Mouse (Mus musculus) E14TG2a.4 (cell line): ENCODE measurements around the gene Plcb3.

ENCODE experiments used
- CTCF ChIP-seq: conservative IDR thresholded peaks from 2 replicates; pipeline ENCODE4 v1.5.1; 2014; ENCODE audit warnings: low read length
- NANOG ChIP-seq: IDR thresholded peaks from 2 replicates; pipeline ENCODE4 v1.6.1; 2014; ENCODE audit warnings: borderline replicate concordance, low read length, mixed read lengths

GRCm38 (mm10) chr19:6974211-6975205, 1.8 kb downstream of the Plcb3 start, which contains the start of gene Ppp1r14b:
- TF ChIP-seq CTCF (no peak), NANOG (no peak)
